Mouse (Mus musculus): ENCODE measurements around the gene Plcg2.
A peak's percentile ranks its signal among the peaks of the same experiment; 100 is the strongest.

Gene Plcg2

DNA sequence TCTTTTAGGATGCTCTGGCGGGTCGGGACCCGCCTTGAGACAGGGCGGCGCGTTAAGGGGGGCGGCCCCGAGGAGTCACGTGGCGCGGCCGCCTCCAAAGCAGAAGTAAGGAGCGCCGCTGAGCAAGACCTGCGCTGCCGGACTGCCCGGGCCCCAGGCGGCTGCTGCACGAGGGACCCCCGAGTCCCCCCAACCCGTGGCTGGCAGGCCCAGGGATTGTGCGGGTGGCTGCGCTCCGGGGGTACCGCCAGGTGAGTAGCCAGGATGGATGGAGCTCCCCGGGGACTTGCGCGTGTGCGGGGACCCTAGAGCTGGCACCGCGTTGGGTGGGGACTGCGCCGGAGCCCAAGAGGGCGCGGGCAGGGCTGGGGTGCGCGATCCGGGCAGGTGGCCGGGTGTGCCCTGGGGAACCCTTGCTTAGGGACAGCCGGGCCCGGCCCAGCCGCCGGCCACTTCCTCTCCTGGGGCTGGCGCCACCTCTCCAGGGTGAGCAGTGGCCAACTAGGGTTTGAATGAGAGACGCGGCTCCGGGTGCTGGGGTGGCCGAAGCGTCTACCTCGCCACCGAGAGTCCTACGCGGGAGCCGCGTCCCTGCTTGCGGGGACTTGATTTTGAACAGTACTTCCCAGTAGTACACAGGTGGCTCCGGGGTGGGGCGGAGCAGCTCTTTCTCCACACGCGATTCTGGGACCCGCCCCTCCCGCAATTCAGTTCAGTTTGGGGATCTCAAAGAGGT lies at the start of gene Plcg2:
TSS of gene Plcg2 (plus strand) at position 113 of the 736 bp plus-strand sequence.
- DNase-seq (ENCODE audit: low spot score in 2 of 2), result peak; percentile 26 to 46

DNA sequence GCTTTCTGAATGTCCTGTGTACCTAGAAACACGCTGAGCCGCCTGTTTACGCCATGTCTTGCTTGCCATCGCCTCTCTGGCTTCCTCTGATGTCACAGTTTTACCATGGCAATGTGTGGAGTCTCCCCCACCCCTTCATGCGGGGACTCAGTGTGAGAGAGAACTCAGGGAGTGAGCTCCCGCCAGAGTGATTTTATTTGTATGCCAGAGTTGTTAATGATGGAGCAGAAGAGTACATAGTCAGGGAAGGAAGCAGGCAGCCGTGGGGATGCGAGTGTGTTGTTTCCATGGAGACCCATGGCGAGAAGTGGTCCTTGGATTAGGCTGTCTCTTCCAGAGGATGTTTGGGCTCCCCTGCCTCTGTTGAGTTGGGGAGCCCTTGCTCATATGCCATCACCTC lies 47.0 kb upstream of the Plcg2 start:
- DNase-seq (ENCODE audit: low spot score in 2 of 2), result no peak

GRCm38 (mm10) chr8:117453974-117454373 lies 44.1 kb upstream of the Plcg2 start:
- no peak for DNase-seq (ENCODE audit: low spot score in 2 of 2)

- DNase-seq (ENCODE audit: low spot score in 2 of 2), result no peak
Observed at GRCm38 (mm10) chr8:117454516-117455116, 43.5 kb upstream of the Plcg2 start.

GRCm38 (mm10) chr8:117455701-117456100 lies 42.4 kb upstream of the Plcg2 start:
- no peak for DNase-seq (ENCODE audit: low spot score in 2 of 2)

DNA sequence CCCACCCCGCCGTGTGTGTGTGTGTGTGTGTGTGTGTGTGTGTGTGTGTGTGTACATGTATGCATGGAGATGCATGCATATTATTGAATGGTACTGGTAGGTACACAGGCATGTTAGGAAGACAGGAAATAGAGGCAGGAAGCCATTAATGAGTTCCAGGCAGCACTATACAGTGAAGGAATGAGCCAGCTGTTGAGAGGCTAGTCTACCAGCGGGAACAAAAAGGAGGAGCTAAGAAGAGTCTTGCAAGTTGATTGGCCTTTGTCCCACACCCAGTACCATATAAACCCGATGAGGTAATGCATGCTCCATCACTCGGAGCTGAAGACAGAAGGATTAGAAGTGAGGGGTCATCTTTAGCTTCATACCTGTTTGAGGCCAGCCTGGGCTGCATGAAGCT lies 39.7 kb upstream of the Plcg2 start:
- no peak for DNase-seq (ENCODE audit: low spot score in 2 of 2)

DNA sequence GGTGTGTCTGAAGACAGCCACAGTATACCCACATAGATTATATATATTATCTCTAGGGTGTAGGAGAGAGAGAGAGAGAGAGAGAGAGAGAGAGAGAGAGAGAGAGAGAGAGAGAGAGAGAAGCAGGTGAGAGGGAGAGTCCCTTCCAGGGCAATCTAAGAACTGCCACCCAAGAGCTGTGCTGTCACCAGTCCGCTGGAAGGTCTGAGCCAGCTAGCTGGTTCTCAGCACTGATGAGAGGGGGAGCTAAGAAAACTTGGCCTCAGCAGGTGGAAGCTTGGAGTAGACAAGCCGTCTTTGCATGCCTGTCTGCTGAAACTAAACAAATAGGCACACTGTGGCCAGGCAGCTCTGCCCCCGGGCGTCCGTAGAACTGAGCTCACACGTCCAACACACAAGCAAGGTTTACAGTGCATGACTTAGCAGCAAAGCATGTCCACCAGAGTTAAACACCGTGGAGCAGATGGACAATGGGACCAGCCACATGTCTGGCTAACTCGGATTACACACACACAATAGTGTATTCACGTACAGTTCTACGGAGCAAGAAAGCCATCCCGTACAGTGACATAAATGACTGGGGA lies 35.3 kb upstream of the Plcg2 start:
- no peak for DNase-seq (ENCODE audit: low spot score in 2 of 2)

DNA sequence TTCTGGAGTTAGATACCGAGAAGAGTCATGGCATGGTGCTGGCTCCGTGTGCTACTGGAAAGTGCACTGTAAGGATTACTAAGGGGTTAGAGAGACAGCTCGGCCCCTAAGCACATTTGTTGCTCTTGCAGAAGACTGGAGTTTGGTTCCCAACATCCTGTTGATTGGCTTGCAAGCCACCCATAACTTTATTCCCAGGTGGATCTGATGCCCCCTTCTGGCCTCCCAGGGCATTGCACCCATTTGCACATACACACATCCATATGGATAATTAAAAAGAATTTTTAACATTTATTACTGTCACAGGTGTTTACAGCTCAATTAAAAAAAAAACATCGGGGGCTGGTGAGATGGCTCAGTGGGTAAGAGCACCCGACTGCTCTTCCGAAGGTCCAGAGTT lies 33.6 kb upstream of the Plcg2 start:
- no peak for DNase-seq (ENCODE audit: low spot score in 2 of 2)

GRCm38 (mm10) chr8:117465250-117465649 lies 32.8 kb upstream of the Plcg2 start:
- peak; percentile 29 to 52 for DNase-seq (ENCODE audit: low spot score in 2 of 2)

- DNase-seq (ENCODE audit: low spot score in 2 of 2), result no peak
Observed at GRCm38 (mm10) chr8:117467466-117467865, 30.6 kb upstream of the Plcg2 start.

GRCm38 (mm10) chr8:117469431-117470341 lies 28.4 kb upstream of the Plcg2 start:
- no peak for DNase-seq (ENCODE audit: low spot score in 2 of 2)

- peak; percentile 60 to 67 for DNase-seq (ENCODE audit: low spot score in 2 of 2)
Observed at GRCm38 (mm10) chr8:117470342-117470781, 27.7 kb upstream of the Plcg2 start.

DNA sequence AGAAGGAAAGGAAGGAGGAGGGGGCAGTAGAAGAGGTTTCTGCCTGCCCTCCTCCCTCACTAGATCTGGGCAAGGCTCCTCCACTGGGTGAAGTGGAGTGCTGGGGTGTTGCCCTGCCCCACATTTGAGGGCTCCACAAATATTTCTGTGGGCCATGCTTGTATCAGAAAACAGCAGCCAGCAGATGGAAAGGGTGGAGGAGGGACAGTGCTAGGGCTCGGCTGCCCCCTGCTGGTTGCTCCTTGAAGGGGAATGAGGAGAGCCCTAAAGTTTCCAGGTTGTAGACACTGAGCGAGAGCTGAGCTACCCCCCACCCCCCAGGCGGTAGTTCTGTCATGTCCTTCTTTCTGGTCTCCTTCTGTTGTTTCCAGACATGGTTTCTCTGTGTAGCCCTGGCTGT lies 26.9 kb upstream of the Plcg2 start:
- DNase-seq (ENCODE audit: low spot score in 2 of 2), result peak; percentile 21 to 47

GRCm38 (mm10) chr8:117471655-117472054 lies 26.4 kb upstream of the Plcg2 start:
- no peak for DNase-seq (ENCODE audit: low spot score in 2 of 2)

GRCm38 (mm10) chr8:117472332-117472731 lies 25.8 kb upstream of the Plcg2 start:
- DNase-seq (ENCODE audit: low spot score in 2 of 2), result no peak

DNA sequence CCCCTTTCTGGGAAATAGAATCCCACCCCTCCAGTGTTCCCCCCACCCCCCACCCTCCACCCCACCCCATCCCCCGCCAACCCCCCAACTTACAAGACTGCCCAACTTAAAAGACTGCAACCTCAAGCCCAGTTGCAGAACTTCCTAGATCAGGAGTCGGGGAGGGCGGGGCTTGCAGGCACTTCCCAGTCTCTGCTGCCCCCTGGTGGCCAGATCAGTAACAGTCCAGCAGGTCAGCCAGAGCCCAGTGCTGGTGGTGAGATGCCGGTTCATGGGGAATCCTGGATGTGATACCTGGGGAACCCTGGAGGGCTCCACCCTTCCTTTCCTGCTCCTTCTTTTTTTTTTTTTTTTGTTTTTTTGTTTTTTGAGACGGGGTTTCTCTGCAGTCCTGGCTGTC lies 23.1 kb upstream of the Plcg2 start:
- peak; percentile 77 to 88 for DNase-seq (ENCODE audit: low spot score in 2 of 2)

DNA sequence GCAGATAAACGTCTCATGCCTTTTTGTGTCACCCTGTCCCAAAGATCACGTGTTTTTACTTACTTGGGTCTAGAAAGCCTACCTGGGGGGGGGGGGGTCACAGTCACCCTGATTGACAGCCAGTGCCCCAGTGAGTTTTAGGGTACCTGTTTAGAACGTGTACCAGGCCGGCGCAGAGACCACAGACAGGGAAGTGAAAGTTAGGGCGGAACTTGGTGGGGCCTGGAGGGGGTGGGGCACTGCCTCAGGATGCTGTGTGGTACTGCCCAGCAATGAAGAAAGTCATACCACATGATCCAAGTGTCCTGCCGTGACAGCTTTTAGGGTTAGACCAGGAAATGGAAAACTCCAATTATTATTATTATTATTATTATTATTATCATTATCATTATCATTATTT lies 22.3 kb upstream of the Plcg2 start:
- DNase-seq (ENCODE audit: low spot score in 2 of 2), result peak in 1 of 2 experiments; percentile 53

DNA sequence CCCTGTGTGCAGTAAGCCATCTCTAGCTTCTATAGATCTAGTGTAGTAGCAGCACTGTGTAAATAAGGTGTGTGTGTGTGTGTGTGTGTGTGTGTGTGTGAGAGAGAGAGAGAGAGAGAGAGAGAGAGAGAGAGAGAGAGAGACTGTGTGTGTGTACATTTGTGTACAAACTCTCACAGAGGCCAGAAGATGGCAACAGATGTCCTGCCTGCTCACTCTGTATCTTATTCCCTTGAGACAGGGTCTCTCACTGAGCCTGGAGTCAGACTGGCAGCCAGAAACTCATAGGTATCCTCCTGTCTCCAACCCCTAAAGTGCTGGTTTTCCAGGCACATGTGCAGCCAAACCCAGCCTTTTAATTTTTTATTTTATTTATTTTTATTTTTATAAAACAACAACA lies 20.0 kb upstream of the Plcg2 start:
- DNase-seq (ENCODE audit: low spot score in 2 of 2), result no peak

DNA sequence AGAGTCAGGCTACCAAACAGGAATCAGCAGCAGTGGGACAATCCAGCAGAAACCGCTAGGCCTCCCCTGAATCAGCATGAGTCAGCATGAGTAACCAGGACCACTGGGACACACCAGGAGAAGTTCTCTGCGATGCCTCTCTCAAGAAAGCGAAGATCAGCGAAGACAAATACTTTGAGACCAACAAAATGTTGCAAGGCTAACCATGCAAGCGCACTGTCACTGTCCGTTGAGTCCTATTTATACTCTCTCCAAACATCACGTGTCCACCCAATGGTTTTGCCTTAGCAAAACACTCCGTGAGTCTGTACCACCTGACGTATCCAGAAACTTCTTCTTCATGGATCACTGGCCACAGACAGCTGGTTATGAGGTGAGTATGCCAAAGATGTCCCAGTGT lies 18.1 kb upstream of the Plcg2 start:
- no peak for DNase-seq (ENCODE audit: low spot score in 2 of 2)

DNA sequence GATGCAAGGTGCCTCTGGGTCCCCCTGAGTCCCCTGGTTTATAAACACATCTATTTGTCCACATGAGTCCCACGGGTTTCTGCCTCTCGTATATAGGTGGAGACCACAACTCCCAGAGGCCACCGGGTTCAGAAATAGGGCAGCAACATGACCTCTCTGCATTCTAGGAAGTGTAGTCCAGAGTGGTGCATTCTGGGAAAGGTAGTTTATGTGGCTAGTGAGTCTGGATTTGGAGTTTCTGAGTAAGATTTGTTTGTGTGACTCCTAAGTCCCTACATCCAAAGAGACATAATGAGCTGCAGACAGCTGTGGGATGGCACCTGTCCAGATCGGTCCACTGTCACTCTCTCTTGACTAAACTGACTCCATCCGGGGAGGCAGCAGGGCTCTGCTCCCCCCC lies 17.6 kb upstream of the Plcg2 start:
- no peak for DNase-seq (ENCODE audit: low spot score in 2 of 2)

DNA sequence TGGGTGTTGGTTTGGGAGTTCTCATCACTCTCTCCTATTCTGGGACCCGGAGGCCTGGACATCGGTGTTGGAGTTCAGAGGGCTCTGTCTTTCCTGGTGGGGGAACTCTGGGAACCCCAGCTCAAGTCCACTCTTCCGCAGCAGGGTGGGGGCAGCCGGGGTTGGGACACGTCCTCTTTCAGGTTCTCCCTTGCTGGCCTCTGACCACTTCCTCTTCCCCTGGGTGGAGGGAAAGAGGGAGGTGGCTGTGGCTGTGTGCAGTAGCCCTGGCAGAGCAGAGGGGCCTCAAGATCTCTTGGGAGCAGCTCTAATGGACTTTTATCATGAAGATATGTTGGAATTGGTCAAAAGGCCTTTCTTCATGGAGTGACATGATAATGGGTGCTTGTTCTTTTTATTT lies 16.3 kb upstream of the Plcg2 start:
- peak in 1 of 2 experiments; percentile 46 for DNase-seq (ENCODE audit: low spot score in 2 of 2)

DNA sequence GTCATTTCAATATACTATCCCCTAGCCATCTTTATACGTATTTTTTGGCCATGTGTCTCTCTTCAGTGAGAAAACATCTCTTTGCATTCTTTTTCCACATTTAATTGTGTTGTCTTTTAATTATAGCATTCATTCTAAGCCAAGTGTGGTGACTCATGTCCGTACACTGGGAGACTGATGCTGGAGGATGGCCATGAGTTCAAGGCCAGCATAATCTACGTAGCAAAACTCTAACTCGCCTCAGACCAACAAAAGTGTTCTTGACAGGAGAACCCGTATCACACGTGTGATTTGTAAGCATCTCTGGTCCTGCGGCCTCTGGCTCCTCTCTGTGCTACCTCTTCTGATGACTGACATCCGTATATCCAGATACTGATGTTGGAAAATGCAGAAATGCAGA lies 13.4 kb upstream of the Plcg2 start:
- DNase-seq (ENCODE audit: low spot score in 2 of 2), result no peak

Data from heart, adult 9 months (tissue).